Mouse (Mus musculus): ENCODE results near the gene Fam178b.

DNA sequence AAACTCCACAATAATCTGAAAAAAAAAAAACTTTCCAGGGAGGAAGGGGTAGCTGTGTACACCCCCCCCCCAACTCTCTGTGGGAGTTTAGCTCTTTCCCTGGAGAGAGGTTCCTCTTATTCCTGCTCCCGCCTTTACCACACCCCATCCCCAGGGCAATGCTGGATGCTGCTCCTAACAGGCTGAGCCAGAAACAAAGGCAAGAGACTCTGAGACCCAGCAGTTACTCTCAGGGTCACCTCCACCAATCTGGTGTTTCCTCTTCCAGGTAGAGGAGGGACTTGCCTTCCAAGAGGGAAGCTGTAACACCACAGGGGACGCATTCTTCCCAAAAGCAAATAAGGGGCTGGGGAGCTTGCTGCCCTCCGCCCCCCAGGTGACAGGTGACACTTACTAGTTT, 24.8 kb upstream of the Fam178b start:
- no peak for TF ChIP-seq CTCF (IDR thresholded peaks at IDR 0.05; ENCODE audit: low read depth, low read length)
- TF ChIP-seq POLR2A (IDR thresholded peaks at IDR 0.05; ENCODE audit: borderline replicate concordance, low read depth, low read length), result no peak

All from bone marrow macrophage, adult 2 months (primary cell).